Comparison of ENCODE assay signal across 17 mouse cellular contexts in the genomic region with DNA sequence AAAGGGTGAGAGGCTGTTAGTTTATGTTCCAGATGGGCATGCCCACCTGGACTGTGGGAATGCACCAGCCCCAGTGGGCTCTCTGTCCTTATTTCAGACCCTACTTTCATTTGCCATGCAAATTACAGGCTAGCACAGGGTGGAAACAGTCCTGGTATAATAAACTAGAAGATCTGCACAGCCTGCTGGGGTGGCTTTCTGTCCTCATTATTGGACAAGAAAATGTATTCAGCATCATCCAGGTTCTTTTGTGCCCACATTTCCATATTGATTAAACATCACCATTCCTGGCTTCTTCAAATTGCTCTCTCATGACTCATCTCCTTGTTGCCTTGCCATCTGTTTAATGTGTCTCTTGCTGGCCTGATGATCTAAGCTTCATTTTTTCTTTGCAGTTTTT.
DNase-seq lines count a peak whose midpoint lies in the region; ATAC-seq and TF ChIP-seq lines count a peak whose summit lies in the region.
"Had no signal": no experiment of that assay in that cellular context is flagged by ENCODE, and none has a peak within 500 bp of the region (broad histone marks: within the 10 kb centered on the region; RNA-seq: fewer than 3 reads in every experiment).

No protein-coding gene starts in this region.

- TF ChIP-seq CTCF in midbrain, postnatal 0 days (IDR thresholded peaks at IDR 0.05), result no peak

- DNase-seq in forebrain, embryonic 11.5 days (ENCODE audit: low spot score), result no peak
- DNase-seq in midbrain, postnatal 0 days (ENCODE audit: low spot score), result no peak
- DNase-seq in ovary, postnatal 36 days (ENCODE audit: low spot score), result no peak
- DNase-seq in adrenal gland, adult 18-20 months (ENCODE audit: low spot score in 2 of 2), result no peak
- DNase-seq: cerebellum, adult 9-11 months; gastrocnemius, postnatal 36 days; kidney, adult 18-20 months; kidney, postnatal 36 days; lung, postnatal 14 days; spleen, adult 18-20 months; thymus, postnatal 25 days had no signal

- H3K9ac ChIP-seq in forebrain, embryonic 13.5 days, result no peak overlapping the region
- no peak overlapping the region for H3K9ac ChIP-seq in forebrain, embryonic 11.5 days (ENCODE audit: low read length)
- no peak overlapping the region for H3K9ac ChIP-seq in midbrain, embryonic 12.5 days (replicated peaks)
- no peak overlapping the region for H3K9ac ChIP-seq in midbrain, postnatal 0 days (replicated peaks; ENCODE audit: low read length, poor library complexity, severe bottlenecking)
- H3K9ac ChIP-seq in forebrain, embryonic 16.5 days (replicated peaks; ENCODE audit: low read depth, low read length), result no peak overlapping the region
- no peak overlapping the region for H3K9ac ChIP-seq in neural tube, embryonic 12.5 days
- H3K9ac ChIP-seq: heart, embryonic 13.5 days; liver, embryonic 14.5 days had no signal

- no peaks in the 10 kb centered on the region for H3K9me3 ChIP-seq in forebrain, embryonic 13.5 days (replicated peaks)
- no peaks in the 10 kb centered on the region for H3K9me3 ChIP-seq in forebrain, embryonic 11.5 days (ENCODE audit: control insufficient read depth, low read length)
- H3K9me3 ChIP-seq in midbrain, embryonic 12.5 days, result no peaks in the 10 kb centered on the region
- H3K9me3 ChIP-seq in midbrain, postnatal 0 days (ENCODE audit: low read length), result no peaks in the 10 kb centered on the region
- H3K9me3 ChIP-seq in forebrain, embryonic 16.5 days (ENCODE audit: control insufficient read depth, low read length), result no peaks in the 10 kb centered on the region
- H3K9me3 ChIP-seq in neural tube, embryonic 12.5 days, result no peaks in the 10 kb centered on the region
- H3K9me3 ChIP-seq: heart, embryonic 13.5 days had no signal

- no peak overlapping the region for H3K4me2 ChIP-seq in forebrain, embryonic 13.5 days
- H3K4me2 ChIP-seq in forebrain, embryonic 11.5 days (ENCODE audit: low read depth, low read length, severe bottlenecking), result no peak overlapping the region
- no peak overlapping the region for H3K4me2 ChIP-seq in midbrain, embryonic 12.5 days (replicated peaks)
- H3K4me2 ChIP-seq in midbrain, postnatal 0 days (ENCODE audit: low read depth, low read length, poor library complexity, severe bottlenecking), result no peak overlapping the region
- H3K4me2 ChIP-seq in forebrain, embryonic 16.5 days (ENCODE audit: low read length), result no peak overlapping the region
- no peak overlapping the region for H3K4me2 ChIP-seq in neural tube, embryonic 12.5 days (replicated peaks)
- H3K4me2 ChIP-seq: heart, embryonic 13.5 days had no signal

- H3K4me1 ChIP-seq in forebrain, embryonic 13.5 days, result no peaks in the 10 kb centered on the region
- no peaks in the 10 kb centered on the region for H3K4me1 ChIP-seq in forebrain, embryonic 11.5 days (replicated peaks; ENCODE audit: control insufficient read depth, insufficient read depth, low read length)
- no peaks in the 10 kb centered on the region for H3K4me1 ChIP-seq in midbrain, embryonic 12.5 days
- H3K4me1 ChIP-seq in midbrain, postnatal 0 days (ENCODE audit: insufficient read depth, low read length), result no peaks in the 10 kb centered on the region
- 0 out of 2 replicates have a peak, but pooled peaks cover 2% of the 10 kb centered on the region for H3K4me1 ChIP-seq in forebrain, embryonic 16.5 days (replicated peaks; ENCODE audit: control insufficient read depth, insufficient read depth, low read length)
- H3K4me1 ChIP-seq in neural tube, embryonic 12.5 days, result no peaks in the 10 kb centered on the region
- H3K4me1 ChIP-seq: heart, embryonic 13.5 days had no signal

- H3K27ac ChIP-seq in forebrain, embryonic 13.5 days, result no peak overlapping the region
- no peak overlapping the region for H3K27ac ChIP-seq in forebrain, embryonic 11.5 days (ENCODE audit: low read depth, low read length)
- no peak overlapping the region for H3K27ac ChIP-seq in midbrain, embryonic 12.5 days (replicated peaks)
- no peak overlapping the region for H3K27ac ChIP-seq in midbrain, postnatal 0 days (ENCODE audit: low read depth, low read length)
- H3K27ac ChIP-seq in forebrain, embryonic 16.5 days (ENCODE audit: low read length), result no peak overlapping the region
- H3K27ac ChIP-seq in neural tube, embryonic 12.5 days, result no peak overlapping the region
- H3K27ac ChIP-seq: heart, embryonic 13.5 days; liver, embryonic 14.5 days had no signal

- ATAC-seq in forebrain, embryonic 13.5 days, result 0 out of 2 replicates have a peak, but pooled peaks have one; percentile 30
- no peak for ATAC-seq in forebrain, embryonic 11.5 days (replicated peaks; ENCODE audit: low FRiP score)
- ATAC-seq in midbrain, embryonic 12.5 days (ENCODE audit: low FRiP score, low read depth), result peak; percentile 63; the same call in 1 of the 2 replicates
- ATAC-seq in midbrain, postnatal 0 days (ENCODE audit: low FRiP score), result no peak
- ATAC-seq in forebrain, embryonic 16.5 days, result peak; percentile 52; the same call in 1 of the 2 replicates
- peak; percentile 58; the same call in 1 of the 2 replicates for ATAC-seq in neural tube, embryonic 12.5 days (ENCODE audit: low FRiP score, low read depth)

- H3K27me3 ChIP-seq in forebrain, embryonic 13.5 days, result no peaks in the 10 kb centered on the region
- no peaks in the 10 kb centered on the region for H3K27me3 ChIP-seq in forebrain, embryonic 11.5 days (ENCODE audit: control insufficient read depth, insufficient read depth, low read length)
- no peaks in the 10 kb centered on the region for H3K27me3 ChIP-seq in midbrain, embryonic 12.5 days
- H3K27me3 ChIP-seq in midbrain, postnatal 0 days (ENCODE audit: insufficient read depth, low read length), result no peaks in the 10 kb centered on the region
- H3K27me3 ChIP-seq in forebrain, embryonic 16.5 days (replicated peaks; ENCODE audit: control insufficient read depth, insufficient read depth, low read length), result no peaks in the 10 kb centered on the region
- no peaks in the 10 kb centered on the region for H3K27me3 ChIP-seq in neural tube, embryonic 12.5 days (replicated peaks)
- H3K27me3 ChIP-seq: heart, embryonic 13.5 days had no signal

- H3K4me3 ChIP-seq in forebrain, embryonic 13.5 days, result no peak overlapping the region
- no peak overlapping the region for H3K4me3 ChIP-seq in forebrain, embryonic 11.5 days (ENCODE audit: low read depth, low read length)
- H3K4me3 ChIP-seq in midbrain, embryonic 12.5 days, result no peak overlapping the region
- H3K4me3 ChIP-seq in midbrain, postnatal 0 days (ENCODE audit: low read depth, low read length), result no peak overlapping the region
- no peak overlapping the region for H3K4me3 ChIP-seq in forebrain, embryonic 16.5 days (replicated peaks; ENCODE audit: low read length)
- no peak overlapping the region for H3K4me3 ChIP-seq in neural tube, embryonic 12.5 days
- H3K4me3 ChIP-seq: heart, embryonic 13.5 days had no signal

- H3K36me3 ChIP-seq in forebrain, embryonic 13.5 days (ENCODE audit: poor library complexity, severe bottlenecking), result no peaks in the 10 kb centered on the region
- H3K36me3 ChIP-seq in forebrain, embryonic 11.5 days (ENCODE audit: control insufficient read depth, insufficient read depth, low read length), result no peaks in the 10 kb centered on the region
- H3K36me3 ChIP-seq in midbrain, embryonic 12.5 days, result no peaks in the 10 kb centered on the region
- H3K36me3 ChIP-seq in midbrain, postnatal 0 days (ENCODE audit: insufficient read depth, low read length), result no peaks in the 10 kb centered on the region
- no peaks in the 10 kb centered on the region for H3K36me3 ChIP-seq in forebrain, embryonic 16.5 days (ENCODE audit: control insufficient read depth, insufficient read depth)
- no peaks in the 10 kb centered on the region for H3K36me3 ChIP-seq in neural tube, embryonic 12.5 days
- H3K36me3 ChIP-seq: heart, embryonic 13.5 days had no signal

Comparison
In these comparisons a context has a peak if more than half of its experiments do, and no peak if none do; other contexts are left out.
1. ATAC-seq: peak in forebrain, embryonic 13.5 days (single experiment), midbrain, embryonic 12.5 days (single experiment), forebrain, embryonic 16.5 days (single experiment) and neural tube, embryonic 12.5 days (single experiment); none in forebrain, embryonic 11.5 days (single experiment) and midbrain, postnatal 0 days (single experiment).